Mouse (Mus musculus): ENCODE results near the gene Gnb3. TPM values are rescaled to one million over a fixed set of nuclear protein-coding genes. Genes with fewer than 3 reads are reported as not detected.

Gene Gnb3
- 0.84 and 1.3 TPM in 2 replicates for polyA plus RNA-seq (2012; rRNA removed)

DNA sequence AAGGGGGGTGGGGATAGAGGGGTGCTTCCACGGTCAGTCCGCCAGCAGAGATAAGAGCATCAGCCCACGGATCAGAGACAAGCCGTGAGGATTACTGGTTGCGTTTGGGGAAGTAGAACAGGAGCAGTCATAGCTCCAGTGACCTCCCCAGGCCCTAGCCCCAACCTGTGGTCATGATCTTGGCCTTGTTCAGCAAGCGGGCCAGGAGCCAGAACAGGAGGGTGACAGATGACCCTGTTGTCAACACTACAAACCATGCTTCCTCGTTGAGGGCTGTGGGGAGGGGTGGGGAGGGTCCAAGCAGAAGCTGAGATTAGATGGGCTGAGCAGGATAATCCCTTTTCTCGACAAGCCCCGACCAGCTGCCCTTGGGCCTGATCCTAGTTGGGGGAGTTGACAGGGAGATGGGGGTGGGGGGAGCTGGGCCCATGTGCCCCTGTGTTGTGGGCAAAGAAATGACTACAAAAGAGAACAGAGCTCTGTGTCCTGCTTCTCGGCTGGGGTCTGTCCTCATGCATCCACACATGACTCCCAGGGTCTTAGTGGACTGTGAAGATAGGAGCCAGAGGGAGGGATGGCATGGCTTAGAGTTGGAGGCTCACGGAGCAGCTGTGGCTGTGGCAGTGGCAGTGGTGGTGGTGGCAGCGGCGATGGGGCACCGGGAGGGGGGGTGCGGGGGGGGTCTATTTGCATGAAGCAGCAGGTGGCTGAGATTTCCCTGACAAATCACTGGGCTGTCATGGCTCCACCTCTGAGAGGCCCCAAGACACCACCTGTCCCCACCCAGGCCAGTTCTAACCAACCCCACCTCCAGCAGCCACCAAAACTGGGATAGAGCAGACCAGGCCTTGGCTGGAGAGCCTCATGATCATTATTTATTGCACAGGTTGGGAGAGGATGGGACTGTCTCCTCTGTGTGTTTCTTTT, at the start of gene Gnb3:
Gene Gnb3 (minus strand): TSS at position 35 of the 927 bp plus-strand sequence.
- Histone ChIP-seq H3K4me1 (ENCODE audit: control insufficient read depth, insufficient read depth, low read length) (peaks cover 6% of the 10 kb centered on the region), H3K4me3 (replicated peaks; ENCODE audit: insufficient read depth, low read depth, low read length) (no peak within 1 kb of the TSS), H3K27ac (ENCODE audit: insufficient read depth, low read length) (no peak within 1 kb of the TSS), H3K27me3 (ENCODE audit: control insufficient read depth, insufficient read depth, low read length) (no peaks in the 10 kb centered on the region)
- WGBS, result 25% methylated on average over 14 of the region's 15 CpGs
- TF ChIP-seq POLR2A (IDR thresholded peaks at IDR 0.05; ENCODE audit: borderline replicate concordance, insufficient read depth, low read length), result no peak
- TF ChIP-seq CTCF (IDR thresholded peaks at IDR 0.05; ENCODE audit: borderline replicate concordance, insufficient read depth, low read depth, low read length), result no peak
- DNase-seq, result no peak

DNA sequence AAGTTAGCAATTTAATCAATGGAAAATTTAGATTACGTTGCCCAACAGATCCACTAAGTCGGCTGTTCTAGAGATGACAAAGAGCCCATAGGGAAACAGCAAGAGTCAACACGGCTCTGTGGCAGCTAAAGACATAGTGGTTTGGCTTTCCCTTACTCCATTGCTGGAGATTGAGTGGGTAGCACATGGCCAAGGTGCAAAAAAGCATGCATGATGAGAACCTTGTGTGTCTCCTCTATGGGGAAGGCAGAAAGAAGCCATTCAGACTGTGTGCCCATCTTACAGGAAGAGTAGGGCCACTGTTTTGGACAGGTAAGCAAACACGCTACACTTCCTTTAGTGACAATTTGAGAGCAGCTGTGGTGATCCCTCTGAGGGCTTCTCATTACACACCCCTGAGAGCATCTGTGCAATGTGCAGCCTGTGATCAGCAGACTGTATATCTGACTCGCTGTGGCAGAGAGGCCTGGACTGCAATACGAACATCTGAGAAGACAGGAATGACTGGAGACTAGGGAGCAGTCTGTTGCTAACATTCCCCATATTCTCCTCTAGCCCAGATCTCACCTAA, 48.6 kb upstream of the Gnb3 start:
- no peak overlapping the region for H3K4me3 ChIP-seq (replicated peaks; ENCODE audit: insufficient read depth, low read depth, low read length)
- peaks cover 9% of the 10 kb centered on the region for H3K4me1 ChIP-seq (ENCODE audit: control insufficient read depth, insufficient read depth, low read length)
- no peaks in the 10 kb centered on the region for H3K27me3 ChIP-seq (ENCODE audit: control insufficient read depth, insufficient read depth, low read length)
- H3K27ac ChIP-seq (ENCODE audit: insufficient read depth, low read length), result no peak overlapping the region
- no peak for TF ChIP-seq CTCF (IDR thresholded peaks at IDR 0.05; ENCODE audit: borderline replicate concordance, insufficient read depth, low read depth, low read length)
- TF ChIP-seq POLR2A (IDR thresholded peaks at IDR 0.05; ENCODE audit: borderline replicate concordance, insufficient read depth, low read length), result no peak
- no peak for DNase-seq
- 88% methylated on average over 6 of the region's 6 CpGs for WGBS

DNA sequence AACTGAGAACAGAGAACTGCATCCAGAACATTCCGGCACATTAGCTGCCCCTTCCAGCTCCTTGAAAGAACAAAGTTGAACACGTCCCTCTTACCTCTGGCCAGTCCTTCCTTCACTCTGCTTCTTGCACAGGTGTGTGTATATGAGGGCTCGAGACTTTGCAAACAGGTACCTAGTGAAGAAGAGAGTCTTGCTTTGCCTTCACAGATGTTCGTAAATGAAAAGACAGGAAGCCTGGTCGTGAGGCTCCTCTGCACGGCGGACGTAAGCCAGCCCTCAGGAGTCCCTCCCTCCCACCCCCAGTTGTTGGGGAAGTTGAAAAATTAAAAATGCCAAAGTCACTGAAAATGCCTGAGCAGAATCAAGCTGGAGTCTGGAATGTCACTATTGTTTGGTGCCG, 47.9 kb upstream of the Gnb3 start, which contains the start of gene Cd4:
Gene Cd4 (minus strand): TSS at position 236 of the 400 bp plus-strand sequence.
- H3K4me1 ChIP-seq (ENCODE audit: control insufficient read depth, insufficient read depth, low read length), result peaks cover 9% of the 10 kb centered on the region
- no peak within 1 kb of the TSS for H3K4me3 ChIP-seq (replicated peaks; ENCODE audit: insufficient read depth, low read depth, low read length)
- no peak for DNase-seq
- WGBS, result 93% methylated on average over 9 of the region's 9 CpGs
- H3K27ac ChIP-seq (ENCODE audit: insufficient read depth, low read length), result no peak within 1 kb of the TSS
- no peaks in the 10 kb centered on the region for H3K27me3 ChIP-seq (ENCODE audit: control insufficient read depth, insufficient read depth, low read length)
- no peak for TF ChIP-seq CTCF (IDR thresholded peaks at IDR 0.05; ENCODE audit: borderline replicate concordance, insufficient read depth, low read depth, low read length)
- no peak for TF ChIP-seq POLR2A (IDR thresholded peaks at IDR 0.05; ENCODE audit: borderline replicate concordance, insufficient read depth, low read length)

DNA sequence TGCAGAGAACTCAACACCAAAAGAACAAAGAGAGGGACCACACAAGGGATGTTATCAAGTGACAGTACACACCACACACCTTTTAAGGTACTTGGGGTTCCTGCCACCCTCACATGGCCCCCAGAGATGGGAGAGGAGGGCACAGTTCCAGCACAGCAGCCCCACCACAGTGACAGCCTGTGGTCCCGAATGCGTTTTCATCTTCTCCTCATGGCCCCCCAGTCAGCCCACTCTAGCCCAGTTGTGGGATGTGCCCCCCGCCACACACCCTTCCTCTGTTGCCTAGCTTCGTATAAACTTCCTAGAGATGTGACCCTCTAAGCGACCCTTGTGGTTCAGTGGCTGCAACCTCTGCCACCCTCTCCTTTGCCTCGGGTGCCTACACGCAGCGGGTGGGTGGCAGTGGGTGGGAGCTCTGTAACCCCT, 45.9 kb upstream of the Gnb3 start:
- Histone ChIP-seq H3K27me3 (ENCODE audit: control insufficient read depth, insufficient read depth, low read length) (no peaks in the 10 kb centered on the region), H3K4me1 (ENCODE audit: control insufficient read depth, insufficient read depth, low read length) (peaks cover 9% of the 10 kb centered on the region), H3K4me3 (replicated peaks; ENCODE audit: insufficient read depth, low read depth, low read length) (no peak overlapping the region), H3K27ac (ENCODE audit: insufficient read depth, low read length) (no peak overlapping the region)
- 98% methylated on average over 8 of the region's 8 CpGs for WGBS
- TF ChIP-seq POLR2A (IDR thresholded peaks at IDR 0.05; ENCODE audit: borderline replicate concordance, insufficient read depth, low read length) (no peak), CTCF (IDR thresholded peaks at IDR 0.05; ENCODE audit: borderline replicate concordance, insufficient read depth, low read depth, low read length) (no peak)
- no peak for DNase-seq

DNA sequence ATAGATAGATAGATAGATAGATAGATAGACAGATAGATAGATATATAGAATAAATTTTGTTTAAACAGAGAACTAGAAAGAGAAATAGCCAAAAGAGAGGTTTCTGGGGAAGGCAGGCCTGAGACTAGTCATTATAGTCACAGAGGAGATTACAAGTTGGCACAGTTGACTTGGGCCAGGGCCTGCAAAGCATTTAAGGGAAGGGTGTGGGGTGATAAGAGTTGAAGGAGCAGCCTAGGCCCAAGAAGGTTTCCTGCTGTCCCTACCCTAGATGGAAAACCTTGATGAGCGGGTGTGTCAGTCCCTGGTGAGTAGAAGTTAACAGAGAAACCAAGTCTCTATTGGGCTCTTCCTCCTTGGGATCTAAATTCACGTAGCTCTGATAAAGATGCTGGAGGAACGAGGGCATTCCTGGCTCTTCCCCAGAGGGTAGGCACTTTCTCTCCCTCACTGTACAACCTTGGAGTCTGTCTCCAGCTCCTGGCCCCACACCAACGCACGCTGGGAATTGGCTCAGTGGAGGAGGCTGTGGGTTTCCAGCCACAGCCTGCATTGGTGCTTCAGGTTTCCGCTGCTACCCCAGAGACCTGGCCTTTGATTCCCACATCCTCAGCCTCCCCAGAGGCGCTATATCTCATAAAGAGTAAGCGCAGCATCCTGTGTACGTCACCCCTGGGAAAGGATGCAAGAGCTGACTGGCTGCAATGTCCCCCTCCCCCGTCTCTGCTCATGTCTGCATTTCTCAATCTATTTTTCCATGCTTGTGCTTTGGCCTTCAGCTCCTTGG, 44.8 kb upstream of the Gnb3 start:
- Histone ChIP-seq H3K27me3 (ENCODE audit: control insufficient read depth, insufficient read depth, low read length) (no peaks in the 10 kb centered on the region), H3K4me1 (ENCODE audit: control insufficient read depth, insufficient read depth, low read length) (peaks cover 9% of the 10 kb centered on the region), H3K27ac (ENCODE audit: insufficient read depth, low read length) (no peak overlapping the region; the same call in 1 of the 2 replicates), H3K4me3 (replicated peaks; ENCODE audit: insufficient read depth, low read depth, low read length) (no peak overlapping the region)
- peak; percentile 88 for DNase-seq
- WGBS, result 15% methylated on average over 10 of the region's 10 CpGs
- no peak for TF ChIP-seq POLR2A (IDR thresholded peaks at IDR 0.05; ENCODE audit: borderline replicate concordance, insufficient read depth, low read length)
- TF ChIP-seq CTCF (IDR thresholded peaks at IDR 0.05; ENCODE audit: borderline replicate concordance, insufficient read depth, low read depth, low read length), result no peak

DNA sequence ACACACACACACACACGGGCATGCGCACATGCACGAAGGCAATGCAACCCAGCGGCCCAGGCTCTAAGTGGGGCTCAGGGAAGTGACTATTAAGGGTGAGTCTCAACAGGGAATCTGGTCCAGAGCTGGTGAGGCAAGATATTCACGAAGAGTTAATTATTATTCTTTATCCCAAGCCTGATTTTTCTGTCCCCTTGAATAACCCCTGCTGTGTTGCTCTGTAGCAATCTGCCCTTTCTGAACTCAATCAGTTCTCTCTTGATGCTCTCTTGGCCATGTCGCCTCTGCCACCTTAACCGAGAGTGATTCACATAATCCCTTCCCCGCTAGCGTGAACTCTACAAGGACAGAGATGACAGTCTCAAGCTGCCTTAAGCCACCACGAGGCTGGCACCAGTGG, 43.3 kb upstream of the Gnb3 start:
- peaks cover 9% of the 10 kb centered on the region for H3K4me1 ChIP-seq (ENCODE audit: control insufficient read depth, insufficient read depth, low read length)
- no peak for DNase-seq
- TF ChIP-seq CTCF (IDR thresholded peaks at IDR 0.05; ENCODE audit: borderline replicate concordance, insufficient read depth, low read depth, low read length) (no peak), POLR2A (IDR thresholded peaks at IDR 0.05; ENCODE audit: borderline replicate concordance, insufficient read depth, low read length) (no peak)
- 75% methylated on average over 10 of the region's 10 CpGs for WGBS
- H3K4me3 ChIP-seq (replicated peaks; ENCODE audit: insufficient read depth, low read depth, low read length), result no peak overlapping the region
- H3K27me3 ChIP-seq (ENCODE audit: control insufficient read depth, insufficient read depth, low read length), result no peaks in the 10 kb centered on the region
- no peak overlapping the region for H3K27ac ChIP-seq (ENCODE audit: insufficient read depth, low read length)

DNA sequence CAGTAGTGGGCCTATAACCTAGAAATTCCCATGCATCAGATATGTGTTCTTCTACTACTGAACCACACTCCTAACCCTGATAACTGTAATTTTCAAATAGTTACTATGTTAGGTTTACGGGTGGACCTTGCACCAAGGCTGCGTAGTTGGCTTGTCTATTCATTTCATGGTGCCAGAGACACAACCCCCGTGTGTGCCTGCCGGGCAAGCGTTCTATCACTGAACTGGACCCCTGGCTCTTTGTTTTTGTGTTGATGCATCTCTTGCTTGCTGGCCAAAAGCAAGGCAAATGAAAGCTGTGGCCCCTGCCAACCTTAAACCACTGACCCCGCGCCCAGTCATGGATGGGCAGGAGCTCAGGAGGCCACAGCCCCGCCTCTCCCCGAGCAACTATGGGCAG, 41.7 kb upstream of the Gnb3 start:
- Histone ChIP-seq H3K27ac (ENCODE audit: insufficient read depth, low read length) (no peak overlapping the region), H3K4me1 (ENCODE audit: control insufficient read depth, insufficient read depth, low read length) (peaks cover 9% of the 10 kb centered on the region), H3K4me3 (replicated peaks; ENCODE audit: insufficient read depth, low read depth, low read length) (no peak overlapping the region), H3K27me3 (ENCODE audit: control insufficient read depth, insufficient read depth, low read length) (no peaks in the 10 kb centered on the region)
- WGBS, result 72% methylated on average over 9 of the region's 9 CpGs
- DNase-seq, result no peak
- TF ChIP-seq POLR2A (IDR thresholded peaks at IDR 0.05; ENCODE audit: borderline replicate concordance, insufficient read depth, low read length) (no peak), CTCF (IDR thresholded peaks at IDR 0.05; ENCODE audit: borderline replicate concordance, insufficient read depth, low read depth, low read length) (no peak)
